Mouse (Mus musculus) right cerebral cortex, adult 2 months (tissue): ENCODE results near the gene Pipox.

ENCODE experiments used
- DNase-seq, 2 experiments: peaks; one replicate each; pipeline ENCODE4 v3.0.0; 2021 to 2022; ENCODE audit warnings: low spot score in 2 of 2

Gene Pipox

GRCm38 (mm10) chr11:77848131-77848530 lies 45.8 kb downstream of the Pipox start:
- DNase-seq, result no peak

DNA sequence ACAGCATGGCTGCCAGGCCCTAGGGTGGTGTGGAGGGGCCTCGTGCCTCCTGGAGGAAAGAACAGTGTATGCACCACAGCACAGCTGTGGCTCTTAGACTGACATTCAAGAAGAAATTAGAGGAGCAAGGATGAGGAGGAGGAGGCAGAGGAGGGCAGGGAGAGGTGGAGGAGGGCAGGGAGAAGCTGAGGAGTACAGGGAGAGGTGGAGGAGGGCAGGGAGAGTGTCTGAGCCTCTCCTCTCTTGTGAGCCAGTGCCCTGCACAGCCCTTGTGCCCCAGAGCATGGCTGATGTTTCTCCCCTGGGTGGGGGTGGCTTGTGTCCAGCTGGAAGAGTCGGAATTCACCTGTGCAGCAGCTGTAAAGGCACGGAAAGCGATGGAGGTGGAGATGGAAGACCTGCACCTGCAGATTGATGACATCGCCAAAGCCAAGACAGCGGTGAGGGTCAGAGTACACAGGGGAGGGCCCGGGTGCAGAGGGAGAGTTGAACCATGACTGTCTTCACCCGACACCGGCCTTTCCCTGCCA lies 46.2 kb downstream of the Pipox start:
- DNase-seq, result no peak

GRCm38 (mm10) chr11:77843906-77844200 lies 50.0 kb downstream of the Pipox start:
- DNase-seq, result no peak

DNA sequence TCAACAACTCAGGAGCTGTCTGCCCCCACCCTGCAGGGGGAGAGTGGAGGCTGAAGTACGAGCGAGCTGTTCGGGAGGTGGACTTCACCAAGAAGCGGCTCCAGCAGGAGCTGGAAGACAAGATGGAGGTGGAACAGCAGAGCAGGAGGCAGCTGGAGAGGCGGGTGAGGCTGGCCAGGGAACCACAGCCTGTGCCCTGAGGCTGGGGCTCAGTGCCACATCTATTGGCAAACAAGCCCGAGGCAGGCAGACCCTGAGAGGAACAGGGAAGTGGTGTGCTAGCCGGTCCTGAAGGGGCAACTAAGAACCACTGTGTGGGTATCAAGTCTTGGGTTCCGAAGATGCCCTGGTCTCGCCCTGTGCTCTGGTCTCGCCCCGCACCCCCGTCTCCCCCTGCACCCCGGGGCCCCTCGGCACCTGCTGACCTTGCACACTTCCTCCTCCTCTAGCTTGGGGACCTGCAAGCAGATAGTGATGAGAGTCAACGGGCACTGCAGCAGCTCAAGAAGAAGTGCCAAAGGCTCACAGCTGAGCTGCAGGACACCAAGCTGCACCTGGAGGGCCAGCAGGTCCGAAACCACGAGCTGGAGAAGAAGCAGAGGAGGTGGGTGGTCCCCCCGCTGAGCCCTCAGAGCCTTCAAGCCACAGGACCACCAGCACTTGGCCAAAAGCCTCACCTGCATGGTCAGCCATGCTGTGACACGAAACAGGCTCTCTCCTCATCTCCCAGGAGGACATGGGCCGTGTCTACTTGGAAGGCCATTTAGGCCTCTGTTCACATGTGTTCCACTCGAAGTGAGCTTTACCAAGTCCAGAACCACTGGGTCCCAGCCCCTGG lies 50.6 kb downstream of the Pipox start:
- DNase-seq, result no peak

DNA sequence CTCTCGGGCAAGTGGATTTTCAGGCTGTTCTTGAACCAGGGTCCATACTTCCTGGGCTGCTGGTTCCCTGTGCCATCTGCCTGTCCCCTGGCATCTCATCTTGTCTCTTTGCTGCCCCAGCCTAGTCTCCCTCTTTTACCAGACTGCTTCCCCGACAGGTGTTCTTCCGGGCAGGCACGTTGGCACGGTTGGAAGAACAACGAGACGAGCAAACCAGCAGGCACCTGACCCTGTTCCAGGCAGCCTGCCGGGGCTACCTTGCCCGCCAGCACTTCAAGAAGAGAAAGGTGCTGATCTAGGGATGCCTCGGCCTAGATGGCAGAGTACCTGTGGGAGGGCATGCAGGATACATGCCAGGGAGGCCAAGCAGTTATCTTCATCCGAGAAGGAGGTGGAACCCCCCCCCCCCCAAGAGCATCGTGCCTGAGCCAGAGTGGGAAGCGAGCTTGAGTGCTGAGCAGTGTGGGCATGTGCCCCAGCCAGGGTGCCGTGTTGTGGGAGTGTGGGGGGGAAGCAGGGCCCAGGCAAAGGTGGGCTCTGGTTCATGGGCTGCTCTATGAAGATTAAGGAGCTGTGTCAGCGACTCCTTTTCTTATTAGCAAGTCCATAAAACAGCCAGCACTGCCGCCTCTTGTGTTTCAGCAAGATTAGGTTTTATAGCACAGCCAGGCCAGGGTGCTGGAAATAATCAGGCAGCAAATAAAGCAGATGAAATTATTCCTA lies 53.2 kb downstream of the Pipox start:
- DNase-seq, result no peak

GRCm38 (mm10) chr11:77837856-77838255 lies 56.0 kb downstream of the Pipox start:
- DNase-seq, result no peak

DNA sequence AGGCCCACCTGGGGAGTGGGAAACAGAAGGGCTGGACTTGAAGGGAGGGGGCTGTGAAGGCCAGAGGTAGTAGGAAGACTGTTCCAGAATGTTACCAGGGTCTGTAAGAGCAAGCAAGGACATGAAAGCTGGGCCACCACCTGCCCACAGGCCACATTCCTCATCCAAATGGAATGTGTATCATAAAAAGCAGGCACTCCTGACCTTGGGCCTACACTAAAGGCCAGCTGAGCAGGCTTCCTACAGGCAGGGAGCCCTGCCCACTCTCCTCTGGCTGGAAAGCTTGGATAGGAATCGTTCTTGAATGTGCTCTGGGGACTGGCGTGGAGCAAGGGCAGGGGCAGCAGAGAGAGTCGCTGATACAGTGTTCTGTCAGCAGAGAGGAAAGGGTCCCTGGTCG lies 57.1 kb downstream of the Pipox start:
- no peak for DNase-seq

DNA sequence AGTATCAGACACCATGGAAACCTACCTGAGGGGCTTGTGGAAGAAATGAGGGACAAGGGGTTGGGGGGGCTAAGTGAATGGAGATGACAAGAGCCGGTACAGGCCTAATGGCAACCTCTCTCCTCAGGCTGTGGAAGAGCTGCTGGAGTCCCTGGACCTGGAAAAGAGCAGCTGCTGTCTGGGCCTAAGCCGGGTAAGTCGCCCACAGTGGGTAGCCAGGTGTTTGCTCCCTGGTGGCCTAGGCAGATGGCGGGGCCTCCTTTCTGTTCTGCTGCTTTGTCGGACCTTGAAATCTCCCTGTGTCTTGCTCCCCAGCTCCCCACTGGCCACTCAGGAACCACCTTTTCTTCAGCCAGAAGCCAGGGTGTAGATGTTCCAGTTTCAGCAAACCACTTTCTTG lies 57.6 kb downstream of the Pipox start:
- no peak for DNase-seq

- DNase-seq, result no peak
These were observed 58.8 kb downstream of the Pipox start for GRCm38 (mm10) chr11:77835109-77835508.

GRCm38 (mm10) chr11:77832541-77832940 lies 61.4 kb downstream of the Pipox start:
- no peak for DNase-seq

DNA sequence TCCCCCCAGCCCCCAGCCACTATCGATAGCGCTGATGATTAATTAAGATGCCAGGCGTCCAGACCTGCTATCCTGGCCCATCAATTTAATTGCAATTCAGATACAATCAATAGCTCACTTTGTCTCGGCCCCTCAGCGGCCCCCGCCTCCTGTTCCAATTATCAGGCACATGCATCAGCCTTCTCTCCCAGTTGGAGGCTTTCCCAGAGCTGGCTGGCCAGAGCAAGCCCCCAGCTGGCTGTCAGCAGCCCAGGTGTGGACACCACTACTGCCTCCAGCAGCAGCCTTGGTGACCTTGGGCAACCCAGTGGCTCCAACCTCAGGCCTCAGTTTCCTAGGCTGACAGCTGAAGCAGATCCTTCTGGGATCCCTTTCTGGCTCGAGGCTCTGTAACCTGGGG lies 63.0 kb downstream of the Pipox start:
- no peak for DNase-seq
